Mouse (Mus musculus): ENCODE results near the gene Sncb. TPM values are rescaled to one million over a fixed set of nuclear protein-coding genes. Genes with fewer than 3 reads are reported as not detected.
A peak's percentile ranks its signal among the peaks of the same experiment; 100 is the strongest.

Gene Sncb
- polyA plus RNA-seq, 1 experiment from 2014 or later: 0.13 TPM

DNA sequence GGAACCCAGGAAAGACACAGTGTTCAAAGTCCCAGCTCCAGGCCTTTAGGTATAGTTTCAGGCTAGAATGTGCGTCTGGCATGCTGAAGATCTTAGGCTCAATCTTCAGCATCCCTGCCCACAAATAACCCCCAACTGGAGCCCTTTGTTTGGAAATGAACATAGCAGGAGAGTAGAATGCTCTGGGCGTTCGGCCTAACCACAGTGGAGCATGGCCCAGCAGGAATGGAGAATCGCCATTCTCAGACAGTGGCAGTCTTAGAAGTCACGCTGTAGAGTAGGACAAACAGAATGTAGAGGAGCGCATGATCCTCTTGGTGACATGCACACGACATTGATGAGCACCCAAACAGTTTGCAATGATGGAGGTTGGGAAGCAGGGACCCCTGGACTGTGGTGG is 5.5 kb downstream of the Sncb start:
- Histone ChIP-seq H3K9me3 (no peaks in the 10 kb centered on the region), H3K4me1 (peaks cover 40% of the 10 kb centered on the region), H3K27ac (no peak overlapping the region), H3K4me3 (no peak overlapping the region), H3K27me3 (ENCODE audit: insufficient read depth, poor library complexity, severe bottlenecking) (peaks cover 88% of the 10 kb centered on the region), H3K36me3 (no peaks in the 10 kb centered on the region)
- 75% methylated on average over 7 of the region's 7 CpGs for WGBS
- no peak for DNase-seq (ENCODE audit: low spot score)

DNA sequence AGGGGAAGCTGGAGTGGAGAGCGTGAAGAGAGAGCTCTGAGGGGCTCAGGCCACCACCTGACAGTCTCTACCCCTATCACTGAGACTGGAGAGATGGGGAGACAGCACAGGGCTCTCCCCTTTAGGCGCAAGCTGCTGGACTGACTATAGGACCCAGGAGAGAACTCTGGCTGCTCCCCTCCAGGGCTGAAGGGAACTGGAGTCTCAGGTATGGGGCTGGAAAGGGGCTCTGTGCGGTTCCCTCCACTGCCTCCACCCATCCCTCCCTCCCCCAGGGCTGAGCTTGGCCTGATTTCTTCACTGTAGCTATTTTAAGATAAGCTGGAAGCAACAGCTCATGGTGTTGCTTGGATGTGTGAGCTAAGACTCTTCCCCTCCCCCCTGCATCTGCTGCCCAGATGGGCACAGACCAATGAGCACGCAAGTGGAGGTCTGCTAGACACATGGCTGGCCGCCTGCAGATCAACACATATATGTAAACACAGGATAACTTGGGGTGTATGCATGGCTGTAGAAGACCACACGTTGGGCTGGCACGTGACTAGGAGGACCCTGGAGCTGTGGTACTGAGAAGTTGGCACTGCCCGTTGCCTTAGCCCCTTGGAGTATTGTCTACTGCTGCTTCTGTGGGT is 6.1 kb downstream of the Sncb start:
- H3K27me3 ChIP-seq (ENCODE audit: insufficient read depth, poor library complexity, severe bottlenecking): peaks cover 88% of the 10 kb centered on the region
- no peak overlapping the region for H3K27ac ChIP-seq
- no peak for DNase-seq (ENCODE audit: low spot score)
- WGBS: 57% methylated on average over 8 of the region's 8 CpGs
- no peaks in the 10 kb centered on the region for H3K9me3 ChIP-seq
- H3K4me3 ChIP-seq: no peak overlapping the region
- peaks cover 38% of the 10 kb centered on the region for H3K4me1 ChIP-seq
- H3K36me3 ChIP-seq: no peaks in the 10 kb centered on the region

GRCm38 (mm10) chr13:54759496-54759895 is 6.9 kb downstream of the Sncb start:
- 13% methylated on average over 7 of the region's 7 CpGs for WGBS
- H3K27me3 ChIP-seq (ENCODE audit: insufficient read depth, poor library complexity, severe bottlenecking): peaks cover 85% of the 10 kb centered on the region
- no peak for DNase-seq (ENCODE audit: low spot score)
- H3K27ac ChIP-seq: no peak overlapping the region
- H3K4me1 ChIP-seq: peaks cover 40% of the 10 kb centered on the region
- no peaks in the 10 kb centered on the region for H3K36me3 ChIP-seq
- H3K4me3 ChIP-seq: no peak overlapping the region
- no peaks in the 10 kb centered on the region for H3K9me3 ChIP-seq

DNA sequence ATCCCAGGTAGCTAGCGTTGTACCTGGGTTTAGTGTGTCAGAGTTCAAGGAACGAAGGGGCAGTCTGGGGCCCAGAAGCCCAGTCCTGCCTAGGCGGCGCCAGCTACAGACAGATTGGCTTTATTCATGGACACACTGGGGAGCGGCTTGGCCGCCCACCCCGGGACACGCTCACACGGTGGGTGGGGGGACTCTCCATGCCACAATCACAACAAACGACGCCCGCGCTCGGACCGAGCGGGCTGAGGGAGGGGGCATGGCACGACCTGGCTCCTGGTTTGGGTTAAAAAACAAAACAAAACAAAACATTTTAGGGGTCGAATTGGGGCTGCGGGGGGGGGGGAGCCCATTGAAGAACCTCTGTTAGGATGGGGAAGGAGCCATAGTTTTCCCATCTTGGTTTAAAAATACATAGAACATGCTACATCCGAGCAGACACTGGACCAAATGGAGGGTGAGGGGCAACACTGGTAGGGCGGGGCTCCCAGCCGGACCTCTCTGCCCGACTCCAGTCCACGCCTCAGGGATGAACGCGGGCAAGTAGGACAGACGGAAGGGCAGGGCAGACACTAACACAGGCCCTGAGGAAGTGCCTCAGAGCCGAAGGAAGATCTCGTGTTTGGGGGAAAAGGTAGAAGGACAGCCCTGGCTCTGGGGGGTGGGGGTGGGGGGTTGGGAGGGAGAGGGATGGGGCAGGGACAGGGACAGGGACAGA is 7.5 kb downstream of the Sncb start:
- Histone ChIP-seq H3K4me1 (peaks cover 40% of the 10 kb centered on the region), H3K27ac (no peak overlapping the region), H3K4me3 (peak overlapping the region; percentile 59), H3K9me3 (no peaks in the 10 kb centered on the region), H3K36me3 (no peaks in the 10 kb centered on the region), H3K27me3 (ENCODE audit: insufficient read depth, poor library complexity, severe bottlenecking) (peaks cover 85% of the 10 kb centered on the region)
- DNase-seq (ENCODE audit: low spot score): no peak
- 1% methylated on average over 29 of the region's 29 CpGs for WGBS

DNA sequence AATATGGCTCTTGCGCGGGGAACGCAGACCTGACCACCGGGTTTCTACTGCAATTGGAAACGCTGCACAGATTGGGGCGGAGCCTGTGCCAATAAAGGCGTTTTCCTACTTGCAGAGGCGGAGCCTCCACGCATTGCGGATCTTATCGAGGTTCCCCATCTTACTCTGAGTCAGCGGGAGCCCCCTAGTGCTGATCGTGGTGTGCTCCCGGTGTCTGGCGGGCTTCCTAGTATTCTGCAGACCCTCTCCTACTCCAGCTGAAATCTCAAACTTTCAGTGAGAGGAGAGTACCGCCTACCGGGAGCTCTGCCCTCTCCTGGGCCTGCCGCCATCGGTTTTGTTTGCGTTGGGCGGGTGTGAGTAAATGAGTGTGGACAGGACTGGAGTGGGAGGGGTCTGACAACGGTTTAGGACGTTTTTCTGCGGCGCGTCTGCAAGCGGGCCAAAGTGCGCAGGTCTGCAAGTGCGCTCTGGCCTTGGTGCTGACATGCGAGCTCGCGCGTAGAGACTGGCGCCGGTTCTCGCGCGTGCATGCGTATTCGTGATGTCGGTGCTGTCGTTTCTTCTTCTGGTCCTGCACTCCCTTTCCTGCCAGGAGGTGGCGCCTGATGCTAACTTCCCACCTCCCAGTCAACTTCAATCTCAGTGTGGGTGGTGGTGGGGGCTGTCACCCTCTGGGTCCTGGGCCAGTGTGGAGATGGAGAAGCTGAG is 8.2 kb downstream of the Sncb start:
- Histone ChIP-seq H3K27me3 (ENCODE audit: insufficient read depth, poor library complexity, severe bottlenecking) (peaks cover 84% of the 10 kb centered on the region), H3K27ac (no peak overlapping the region), H3K4me1 (peaks cover 40% of the 10 kb centered on the region), H3K4me3 (peak overlapping the region; percentile 59), H3K36me3 (no peaks in the 10 kb centered on the region), H3K9me3 (no peaks in the 10 kb centered on the region)
- peak; percentile 96 for DNase-seq (ENCODE audit: low spot score)
- WGBS: under 1% methylated on average over 43 of the region's 43 CpGs

DNA sequence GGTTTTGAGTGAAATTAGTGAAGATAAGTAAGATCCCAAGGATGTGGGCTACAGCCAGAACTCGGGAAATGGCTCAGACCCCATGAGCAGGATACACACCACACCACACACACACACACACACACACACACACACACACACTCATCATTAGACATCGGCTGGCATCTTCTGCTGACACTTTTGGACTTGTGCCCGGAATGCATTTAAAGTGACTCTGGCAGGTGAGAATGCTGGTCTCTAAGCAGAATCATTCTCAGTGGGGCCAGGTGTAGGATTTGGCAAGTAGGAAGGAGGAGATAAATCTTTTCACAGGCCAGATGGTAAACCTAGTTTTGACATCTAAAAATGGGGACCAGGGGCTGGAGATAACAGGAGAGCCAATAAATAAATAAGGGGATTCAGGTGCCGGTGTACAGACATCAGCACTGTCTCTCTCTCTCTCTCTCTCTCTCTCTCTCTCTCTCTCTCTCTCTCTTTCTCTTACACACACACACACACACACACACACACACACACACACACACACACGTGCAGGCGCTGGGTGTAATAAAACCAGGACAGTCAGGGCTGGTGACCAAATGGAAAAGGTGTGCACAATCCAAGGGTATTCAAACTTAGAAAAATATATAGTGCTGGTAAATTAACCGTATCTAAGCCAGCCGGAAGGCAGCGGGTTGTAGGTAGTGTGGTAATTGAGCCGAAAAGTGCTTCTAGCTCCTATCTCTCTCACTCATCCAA is 9.1 kb downstream of the Sncb start:
- 47% methylated on average over 10 of the region's 10 CpGs for WGBS
- Histone ChIP-seq H3K4me3 (peak overlapping the region; percentile 59), H3K27me3 (ENCODE audit: insufficient read depth, poor library complexity, severe bottlenecking) (peaks cover 83% of the 10 kb centered on the region), H3K36me3 (no peaks in the 10 kb centered on the region), H3K9me3 (no peaks in the 10 kb centered on the region), H3K27ac (no peak overlapping the region), H3K4me1 (peaks cover 40% of the 10 kb centered on the region)
- no peak for DNase-seq (ENCODE audit: low spot score)

GRCm38 (mm10) chr13:54756156-54756712 is 10.2 kb downstream of the Sncb start:
- Histone ChIP-seq H3K36me3 (no peaks in the 10 kb centered on the region), H3K9me3 (no peaks in the 10 kb centered on the region), H3K27me3 (ENCODE audit: insufficient read depth, poor library complexity, severe bottlenecking) (peaks cover 82% of the 10 kb centered on the region), H3K4me1 (peaks cover 40% of the 10 kb centered on the region), H3K27ac (no peak overlapping the region), H3K4me3 (no peak overlapping the region)
- DNase-seq (ENCODE audit: low spot score): no peak
- WGBS: 82% methylated on average over 8 of the region's 8 CpGs

DNA sequence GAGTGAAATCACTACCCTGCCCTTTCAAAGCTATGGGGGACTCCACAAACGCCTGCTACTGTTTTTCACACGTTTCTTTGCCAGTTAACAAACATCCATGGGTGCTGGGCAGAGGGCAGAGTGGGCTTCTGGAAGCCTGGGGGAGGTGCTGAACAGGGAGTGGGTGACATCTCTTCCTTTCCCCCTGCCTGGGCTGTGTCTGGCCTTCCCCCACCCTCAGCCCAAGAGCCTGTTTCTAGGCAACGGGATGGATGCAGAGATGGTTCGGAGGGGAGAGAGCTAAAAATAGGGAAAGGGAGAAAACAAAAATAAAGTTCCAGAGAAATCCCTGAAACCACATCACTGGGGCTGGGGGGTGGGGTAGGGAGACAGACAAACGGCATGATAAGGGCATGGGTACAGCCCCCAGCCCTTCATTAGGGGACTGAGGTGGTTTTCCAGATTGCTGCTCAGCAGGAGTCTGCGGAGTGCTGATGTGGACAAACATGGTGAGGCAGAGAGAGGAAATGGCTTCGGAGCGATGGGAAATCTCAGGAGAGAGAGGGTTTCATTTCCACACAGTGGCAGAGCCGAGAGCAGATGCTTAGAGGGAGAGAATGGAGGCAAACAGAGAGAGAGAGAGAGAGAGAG is 11.1 kb downstream of the Sncb start:
- DNase-seq (ENCODE audit: low spot score): no peak
- WGBS: 11% methylated on average over 9 of the region's 9 CpGs

DNA sequence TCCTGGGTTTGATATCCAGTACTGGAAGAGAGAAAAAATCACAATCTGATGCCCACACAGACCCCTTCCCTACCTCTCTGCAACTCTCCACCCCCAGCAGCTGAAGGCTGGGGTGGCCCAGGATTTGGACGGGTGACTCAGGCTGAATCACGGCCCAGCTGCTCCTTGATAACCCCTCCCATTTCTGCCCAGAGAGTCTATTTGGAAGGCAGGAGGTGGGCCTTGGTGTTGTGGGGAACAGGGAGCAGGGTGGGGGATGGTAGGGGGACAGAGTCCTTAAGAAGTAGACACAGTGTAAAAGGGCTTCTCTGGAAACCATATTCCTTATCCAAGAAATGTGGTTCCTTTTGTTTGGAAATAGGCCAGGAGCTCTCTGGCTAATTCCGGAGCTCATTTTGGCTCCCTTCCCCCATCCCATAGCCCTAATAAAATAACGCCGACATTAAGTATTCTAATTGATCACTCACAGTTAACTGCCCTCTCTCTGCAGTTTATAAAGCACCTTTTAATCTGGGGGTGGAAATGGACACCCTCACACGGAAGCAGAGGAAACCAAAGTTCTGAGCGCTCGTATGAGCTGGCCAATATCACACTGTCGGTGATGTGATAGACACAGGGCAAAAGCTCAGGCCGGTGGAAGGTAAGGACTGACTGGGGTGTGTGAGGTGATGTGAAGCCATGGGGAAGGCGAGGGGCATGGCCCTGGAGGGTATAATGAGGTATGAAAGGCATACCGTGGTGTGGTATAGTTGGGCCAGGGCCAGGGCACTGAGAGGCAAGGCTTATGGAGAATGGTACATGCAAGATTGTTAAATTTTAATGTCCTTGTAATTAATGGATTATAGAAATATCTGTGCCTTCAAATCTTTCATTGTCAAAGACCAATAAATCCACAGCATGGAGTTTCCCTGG is 12.0 kb downstream of the Sncb start:
- Histone ChIP-seq H3K9me3 (no peaks in the 10 kb centered on the region), H3K36me3 (no peaks in the 10 kb centered on the region), H3K4me1 (peaks cover 32% of the 10 kb centered on the region), H3K4me3 (no peak overlapping the region), H3K27me3 (ENCODE audit: insufficient read depth, poor library complexity, severe bottlenecking) (peaks cover 80% of the 10 kb centered on the region), H3K27ac (no peak overlapping the region)
- no peak for DNase-seq (ENCODE audit: low spot score)
- WGBS: 32% methylated on average over 12 of the region's 12 CpGs

More for the DNA sequence above, 11.1 kb downstream of the Sncb start:
- Histone ChIP-seq H3K36me3 (no peaks in the 10 kb centered on the region), H3K27me3 (ENCODE audit: insufficient read depth, poor library complexity, severe bottlenecking) (peaks cover 80% of the 10 kb centered on the region), H3K27ac (no peak overlapping the region), H3K4me1 (peaks cover 34% of the 10 kb centered on the region), H3K9me3 (no peaks in the 10 kb centered on the region), H3K4me3 (no peak overlapping the region)

DNA sequence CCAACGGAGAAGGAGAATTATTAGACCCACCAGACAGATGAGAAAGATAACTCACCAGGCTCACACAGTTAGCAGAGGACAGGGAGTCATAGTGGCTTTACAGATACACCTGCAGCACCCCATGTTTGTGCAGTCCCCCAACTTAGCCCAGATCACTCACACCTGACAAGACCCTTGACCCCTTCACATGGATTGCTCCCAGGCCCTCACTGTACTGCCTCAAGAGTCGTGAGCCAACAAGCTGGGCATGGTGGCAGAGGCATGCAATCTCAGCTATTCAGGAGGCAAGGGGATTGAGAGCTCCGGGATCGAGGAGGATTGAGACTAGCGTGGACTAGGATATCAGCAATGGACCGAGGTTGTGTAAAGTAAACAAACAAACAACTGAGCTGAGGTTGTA is 12.7 kb downstream of the Sncb start:
- Histone ChIP-seq H3K27ac (no peak overlapping the region), H3K36me3 (no peaks in the 10 kb centered on the region), H3K4me1 (peaks cover 31% of the 10 kb centered on the region), H3K27me3 (ENCODE audit: insufficient read depth, poor library complexity, severe bottlenecking) (peaks cover 80% of the 10 kb centered on the region), H3K4me3 (no peak overlapping the region), H3K9me3 (no peaks in the 10 kb centered on the region)
- 52% methylated on average over 6 of the region's 6 CpGs for WGBS
- DNase-seq (ENCODE audit: low spot score): no peak

GRCm38 (mm10) chr13:54752656-54753055 is 13.7 kb downstream of the Sncb start:
- H3K9me3 ChIP-seq: no peaks in the 10 kb centered on the region
- peaks cover 87% of the 10 kb centered on the region for H3K27me3 ChIP-seq (ENCODE audit: insufficient read depth, poor library complexity, severe bottlenecking)
- H3K4me1 ChIP-seq: peaks cover 20% of the 10 kb centered on the region
- no peak overlapping the region for H3K27ac ChIP-seq
- no peak for DNase-seq (ENCODE audit: low spot score)
- H3K4me3 ChIP-seq: no peak overlapping the region
- no peaks in the 10 kb centered on the region for H3K36me3 ChIP-seq
- WGBS: 71% methylated on average over 10 of the region's 10 CpGs
